Mouse (Mus musculus): ENCODE measurements around the gene Zfp341. TPM values are rescaled to one million over a fixed set of nuclear protein-coding genes. Genes with fewer than 3 reads are reported as not detected.

Gene Zfp341
- polyA plus RNA-seq, 1 experiment: 3.8 TPM

DNA sequence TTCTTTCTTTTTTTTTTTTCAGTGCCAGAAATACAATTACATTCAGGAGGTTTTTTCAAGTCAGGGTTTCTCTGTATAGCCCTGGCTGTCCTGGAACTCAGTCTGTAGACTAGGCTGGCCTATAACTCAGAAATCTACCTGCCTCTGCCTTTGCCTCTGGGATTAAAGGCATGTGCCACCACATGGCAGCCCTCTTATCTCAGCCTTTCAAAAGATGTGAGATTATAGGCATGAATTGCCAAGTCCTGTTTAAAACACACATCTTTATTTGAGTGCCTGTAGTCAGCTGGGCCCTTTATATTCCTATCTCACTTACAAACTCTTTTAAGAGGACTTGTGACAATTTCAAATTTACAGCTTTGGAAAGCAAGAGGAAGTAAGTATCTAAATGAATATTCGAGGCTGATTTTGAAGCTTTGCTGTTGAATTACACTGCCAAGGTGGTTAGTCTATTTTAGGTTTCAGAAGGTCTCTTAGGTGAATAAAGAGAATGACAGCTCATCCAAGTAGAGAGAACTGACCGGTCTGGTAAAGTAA lies 42.8 kb downstream of the Zfp341 start:
- Histone ChIP-seq H3K36me3 (ENCODE audit: control insufficient read depth, insufficient read depth, low read length, poor library complexity, severe bottlenecking) (peaks cover 4% of the 10 kb centered on the region; the same call in 1 of the 2 replicates), H3K9me3 (replicated peaks; ENCODE audit: control insufficient read depth, insufficient read depth, low read length, poor library complexity, severe bottlenecking) (no peaks in the 10 kb centered on the region), H3K9ac (ENCODE audit: low read depth, poor library complexity, severe bottlenecking) (0 out of 2 replicates have a peak overlapping the region, but pooled peaks have one; percentile 11), H3K27ac (ENCODE audit: insufficient read depth, low read length) (no peak overlapping the region), H3K27me3 (ENCODE audit: control insufficient read depth, insufficient read depth, low read length, poor library complexity, severe bottlenecking) (no peaks in the 10 kb centered on the region), H3K4me1 (ENCODE audit: control insufficient read depth, insufficient read depth, low read length) (no peaks in the 10 kb centered on the region), H3K4me3 (ENCODE audit: low read depth, low read length) (no peak overlapping the region)
- TF ChIP-seq CTCF (IDR thresholded peaks at IDR 0.05; ENCODE audit: low read depth, low read length) (no peak), POLR2A (IDR thresholded peaks at IDR 0.05; ENCODE audit: insufficient read depth, low read length) (no peak), EP300 (IDR thresholded peaks at IDR 0.05; ENCODE audit: insufficient read depth, low read depth, low read length) (no peak)

GRCm38 (mm10) chr2:154656710-154657485 lies 43.8 kb downstream of the Zfp341 start:
- Histone ChIP-seq H3K4me1 (ENCODE audit: control insufficient read depth, insufficient read depth, low read length) (no peaks in the 10 kb centered on the region), H3K27ac (ENCODE audit: insufficient read depth, low read length) (no peak overlapping the region), H3K9me3 (replicated peaks; ENCODE audit: control insufficient read depth, insufficient read depth, low read length, poor library complexity, severe bottlenecking) (no peaks in the 10 kb centered on the region), H3K27me3 (ENCODE audit: control insufficient read depth, insufficient read depth, low read length, poor library complexity, severe bottlenecking) (no peaks in the 10 kb centered on the region), H3K36me3 (ENCODE audit: control insufficient read depth, insufficient read depth, low read length, poor library complexity, severe bottlenecking) (peaks cover 4% of the 10 kb centered on the region), H3K4me3 (ENCODE audit: low read depth, low read length) (peak overlapping the region; percentile 77), H3K9ac (ENCODE audit: low read depth, poor library complexity, severe bottlenecking) (peak overlapping the region; percentile 91)
- no peak for TF ChIP-seq POLR2A (IDR thresholded peaks at IDR 0.05; ENCODE audit: insufficient read depth, low read length)
- no peak for TF ChIP-seq CTCF (IDR thresholded peaks at IDR 0.05; ENCODE audit: low read depth, low read length)
- TF ChIP-seq EP300 (IDR thresholded peaks at IDR 0.05; ENCODE audit: insufficient read depth, low read depth, low read length): no peak

DNA sequence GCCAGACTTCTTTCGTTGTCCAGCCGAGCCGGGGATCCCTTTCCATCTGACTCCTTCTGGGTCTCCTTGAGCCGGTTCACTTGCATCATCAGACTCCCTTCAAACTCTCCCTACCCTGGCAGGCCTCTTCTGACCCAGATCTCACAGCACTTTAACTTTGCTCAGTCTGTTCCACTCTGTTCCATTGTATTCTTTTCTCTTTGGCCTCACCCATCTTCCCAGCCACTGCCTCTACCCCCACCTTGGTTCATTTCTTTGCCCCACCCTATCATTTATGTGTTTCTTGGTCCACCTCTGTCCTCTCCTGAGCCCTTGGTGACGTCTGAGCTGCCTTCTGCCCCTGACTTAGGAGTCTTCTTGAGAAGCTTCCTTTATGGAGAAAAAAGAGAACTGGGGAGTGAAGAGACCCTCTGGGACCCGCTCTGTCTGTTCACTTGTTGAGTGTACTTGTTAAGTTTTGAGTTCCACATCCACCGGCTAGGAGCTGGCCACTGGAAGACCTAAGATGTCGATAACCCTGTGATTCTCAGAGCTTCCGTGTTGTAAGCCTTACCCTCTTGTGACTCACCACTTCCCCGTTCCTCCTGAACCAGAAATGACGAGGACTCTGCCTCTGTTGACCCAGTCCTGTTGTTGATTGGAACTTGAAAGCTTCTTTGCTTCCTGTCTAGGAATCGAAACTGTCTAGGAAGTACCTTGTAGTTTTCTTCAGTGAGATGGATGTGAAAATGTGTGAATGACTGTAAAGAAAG lies 44.6 kb downstream of the Zfp341 start:
- TF ChIP-seq EP300 (IDR thresholded peaks at IDR 0.05; ENCODE audit: insufficient read depth, low read depth, low read length) (no peak), POLR2A (IDR thresholded peaks at IDR 0.05; ENCODE audit: insufficient read depth, low read length) (no peak), CTCF (IDR thresholded peaks at IDR 0.05; ENCODE audit: low read depth, low read length) (no peak)
- Histone ChIP-seq H3K4me3 (ENCODE audit: low read depth, low read length) (peak overlapping the region; percentile 77), H3K4me1 (ENCODE audit: control insufficient read depth, insufficient read depth, low read length) (no peaks in the 10 kb centered on the region), H3K27ac (ENCODE audit: insufficient read depth, low read length) (no peak overlapping the region), H3K9me3 (replicated peaks; ENCODE audit: control insufficient read depth, insufficient read depth, low read length, poor library complexity, severe bottlenecking) (no peaks in the 10 kb centered on the region), H3K27me3 (ENCODE audit: control insufficient read depth, insufficient read depth, low read length, poor library complexity, severe bottlenecking) (no peaks in the 10 kb centered on the region), H3K9ac (ENCODE audit: low read depth, poor library complexity, severe bottlenecking) (peak overlapping the region; percentile 91), H3K36me3 (ENCODE audit: control insufficient read depth, insufficient read depth, low read length, poor library complexity, severe bottlenecking) (peaks cover 4% of the 10 kb centered on the region)

GRCm38 (mm10) chr2:154659070-154659469 lies 46.0 kb downstream of the Zfp341 start:
- Histone ChIP-seq H3K27me3 (ENCODE audit: control insufficient read depth, insufficient read depth, low read length, poor library complexity, severe bottlenecking) (no peaks in the 10 kb centered on the region), H3K9ac (ENCODE audit: low read depth, poor library complexity, severe bottlenecking) (no peak overlapping the region)

GRCm38 (mm10) chr2:154659531-154660074 lies 46.5 kb downstream of the Zfp341 start:
- H3K9me3 ChIP-seq (replicated peaks; ENCODE audit: control insufficient read depth, insufficient read depth, low read length, poor library complexity, severe bottlenecking): no peaks in the 10 kb centered on the region
- H3K27me3 ChIP-seq (ENCODE audit: control insufficient read depth, insufficient read depth, low read length, poor library complexity, severe bottlenecking): no peaks in the 10 kb centered on the region
- H3K36me3 ChIP-seq (ENCODE audit: control insufficient read depth, insufficient read depth, low read length, poor library complexity, severe bottlenecking): peaks cover 4% of the 10 kb centered on the region
- TF ChIP-seq CTCF (IDR thresholded peaks at IDR 0.05; ENCODE audit: low read depth, low read length): no peak
- TF ChIP-seq POLR2A (IDR thresholded peaks at IDR 0.05; ENCODE audit: insufficient read depth, low read length): no peak
- H3K9ac ChIP-seq (ENCODE audit: low read depth, poor library complexity, severe bottlenecking): no peak overlapping the region
- H3K4me1 ChIP-seq (ENCODE audit: control insufficient read depth, insufficient read depth, low read length): no peaks in the 10 kb centered on the region
- no peak overlapping the region for H3K27ac ChIP-seq (ENCODE audit: insufficient read depth, low read length)
- H3K4me3 ChIP-seq (ENCODE audit: low read depth, low read length): no peak overlapping the region

More at GRCm38 (mm10) chr2:154659070-154659469, 46.0 kb downstream of the Zfp341 start:
- H3K4me1 ChIP-seq (ENCODE audit: control insufficient read depth, insufficient read depth, low read length): no peaks in the 10 kb centered on the region
- TF ChIP-seq CTCF (IDR thresholded peaks at IDR 0.05; ENCODE audit: low read depth, low read length) (no peak), POLR2A (IDR thresholded peaks at IDR 0.05; ENCODE audit: insufficient read depth, low read length) (no peak), EP300 (IDR thresholded peaks at IDR 0.05; ENCODE audit: insufficient read depth, low read depth, low read length) (no peak)
- H3K4me3 ChIP-seq (ENCODE audit: low read depth, low read length): no peak overlapping the region
- H3K9me3 ChIP-seq (replicated peaks; ENCODE audit: control insufficient read depth, insufficient read depth, low read length, poor library complexity, severe bottlenecking): no peaks in the 10 kb centered on the region
- H3K36me3 ChIP-seq (ENCODE audit: control insufficient read depth, insufficient read depth, low read length, poor library complexity, severe bottlenecking): peaks cover 4% of the 10 kb centered on the region
- no peak overlapping the region for H3K27ac ChIP-seq (ENCODE audit: insufficient read depth, low read length)

All from ES-Bruce4 (cell line).